Mouse (Mus musculus) CH12.LX (cell line): ENCODE data around the gene Pde4b. TPM values are rescaled to one million over a fixed set of nuclear protein-coding genes. Genes with fewer than 3 reads are reported as not detected.

Source experiments
- DNase-seq: peaks from one replicate; pipeline ENCODE4 v3.0.0-alpha.2; 2013; ENCODE audit errors: extremely low read depth
- H3K27ac ChIP-seq: 2 replicates; pipeline ENCODE4 v1.5.1; 2012; ENCODE audit warnings: low read depth, mild to moderate bottlenecking, control low read depth, moderate library complexity; ENCODE audit not compliant: insufficient read depth
- H3K27me3 ChIP-seq: replicated peaks from 2 replicates; pipeline ENCODE3; 2012; ENCODE audit warnings: inconsistent platforms
- H3K36me3 ChIP-seq, 2 experiments: replicated peaks in 1 of 2; 2 replicates each; pipeline versions ENCODE3 to v1.6.1; 2012; ENCODE audit warnings: inconsistent platforms in 1 of 2, low read length in 1 of 2, mild to moderate bottlenecking in 1 of 2, mixed read lengths in 1 of 2, moderate library complexity in 1 of 2; ENCODE audit not compliant: control insufficient read depth in 1 of 2, insufficient read depth in 1 of 2
- H3K4me1 ChIP-seq, 2 experiments: 2 replicates each; pipeline ENCODE4 v1.6.1; 2012; ENCODE audit warnings: inconsistent platforms in 1 of 2, moderate library complexity in 1 of 2; ENCODE audit not compliant: insufficient read depth in 2 of 2, control insufficient read depth in 1 of 2
- H3K4me2 ChIP-seq: 2 replicates; pipeline ENCODE4 v1.6.1; 2012; ENCODE audit warnings: low read depth, mild to moderate bottlenecking, control low read depth; ENCODE audit not compliant: poor library complexity, insufficient read depth, severe bottlenecking
- H3K4me3 ChIP-seq, 3 experiments: fragments of 150-350 bp in 1 of 3; sonication (generic) in 1 of 3; replicated peaks in 1 of 3; 2 replicates each; pipeline versions ENCODE3 to v1.5.1; 2011 to 2012; ENCODE audit warnings: low read depth in 2 of 3, low read length in 2 of 3, mild to moderate bottlenecking in 2 of 3, moderate library complexity in 2 of 3, control low read depth in 1 of 3, improper control_type of control experiment in 1 of 3, inconsistent platforms in 1 of 3, mixed read lengths in 1 of 3; ENCODE audit not compliant: poor library complexity in 1 of 3
- H3K79me2 ChIP-seq: replicated peaks from 2 replicates; pipeline ENCODE4 v1.6.1; 2012; ENCODE audit warnings: mild to moderate bottlenecking, moderate library complexity; ENCODE audit not compliant: control insufficient read depth, poor library complexity, insufficient read depth, severe bottlenecking; ENCODE audit errors: extremely low read depth
- H3K9ac ChIP-seq: 2 replicates; pipeline ENCODE4 v1.6.1; 2012; ENCODE audit warnings: low read depth, mild to moderate bottlenecking, control low read depth, moderate library complexity; ENCODE audit not compliant: insufficient read depth
- H3K9me3 ChIP-seq: replicated peaks from 2 replicates; pipeline ENCODE3; 2012; ENCODE audit warnings: low read length, inconsistent platforms, mixed read lengths
- BHLHE40 ChIP-seq: IDR thresholded peaks from 2 replicates; pipeline ENCODE4 v1.6.1; 2011; ENCODE audit warnings: mild to moderate bottlenecking, low read depth, low read length, improper control_type of control experiment
- CHD1 ChIP-seq: IDR thresholded peaks from 2 replicates; pipeline ENCODE4 v1.6.1; 2012; ENCODE audit warnings: low read depth, low read length, improper control_type of control experiment, inconsistent platforms
- CHD2 ChIP-seq: IDR thresholded peaks from 2 replicates; pipeline ENCODE4 v1.6.1; 2011; ENCODE audit warnings: low read length, improper control_type of control experiment
- CTCF ChIP-seq, 2 experiments: IDR thresholded peaks in 1 of 2; conservative IDR thresholded peaks in 1 of 2; 2 replicates each; pipeline ENCODE4 v1.5.1; 2011 to 2012; ENCODE audit warnings: low read depth in 2 of 2, low read length in 2 of 2, improper control_type of control experiment in 1 of 2, inconsistent platforms in 1 of 2, mild to moderate bottlenecking in 1 of 2, moderate library complexity in 1 of 2
- ELF1 ChIP-seq: IDR thresholded peaks from 2 replicates; pipeline ENCODE4 v1.6.1; 2014; ENCODE audit warnings: low read depth, mild to moderate bottlenecking, inconsistent platforms, low read length, improper control_type of control experiment
- EP300 ChIP-seq: IDR thresholded peaks from 2 replicates; pipeline ENCODE4 v1.6.1; 2011; ENCODE audit warnings: low read length, improper control_type of control experiment
- GABPA ChIP-seq: IDR thresholded peaks from 2 replicates; pipeline ENCODE4 v1.6.1; 2012; ENCODE audit warnings: low read depth, low read length, improper control_type of control experiment, inconsistent platforms; ENCODE audit not compliant: insufficient replicate concordance
- HCFC1 ChIP-seq: IDR thresholded peaks from 2 replicates; pipeline ENCODE4 v1.6.1; 2012; ENCODE audit warnings: low read depth, mild to moderate bottlenecking, inconsistent platforms, low read length, improper control_type of control experiment
- JUN ChIP-seq: IDR thresholded peaks from 2 replicates; pipeline ENCODE4 v1.6.1; 2011; ENCODE audit warnings: low read depth, mild to moderate bottlenecking, low read length, improper control_type of control experiment, moderate library complexity; ENCODE audit not compliant: insufficient read depth
- MAFK ChIP-seq: IDR thresholded peaks from 2 replicates; pipeline ENCODE4 v1.6.1; 2011; ENCODE audit warnings: low read length, improper control_type of control experiment; ENCODE audit not compliant: insufficient replicate concordance
- MAX ChIP-seq: IDR thresholded peaks from 2 replicates; pipeline ENCODE4 v1.6.1; 2011; ENCODE audit warnings: low read length, improper control_type of control experiment
- MAZ ChIP-seq: IDR thresholded peaks from 2 replicates; pipeline ENCODE4 v1.6.1; 2012; ENCODE audit warnings: low read depth, mild to moderate bottlenecking, inconsistent platforms, low read length, improper control_type of control experiment, moderate library complexity
- MEF2A ChIP-seq: IDR thresholded peaks from 2 replicates; pipeline ENCODE4 v1.6.1; 2014; ENCODE audit warnings: low read depth, mild to moderate bottlenecking, inconsistent platforms, low read length, improper control_type of control experiment, borderline replicate concordance
- MXI1 ChIP-seq: IDR thresholded peaks from 2 replicates; pipeline ENCODE4 v1.6.1; 2011; ENCODE audit warnings: mild to moderate bottlenecking, low read depth, low read length, improper control_type of control experiment
- MYC ChIP-seq: IDR thresholded peaks from 2 replicates; pipeline ENCODE4 v1.6.1; 2011; ENCODE audit warnings: low read depth, mild to moderate bottlenecking, improper control_type of control experiment, low read length
- NELFE ChIP-seq: IDR thresholded peaks from 2 replicates; pipeline ENCODE4 v1.6.1; 2011; ENCODE audit warnings: low read depth, low read length, improper control_type of control experiment
- PAX5 ChIP-seq: IDR thresholded peaks from 2 replicates; pipeline ENCODE4 v1.6.1; 2012; ENCODE audit warnings: low read length, inconsistent platforms, mixed read lengths
- POLR2A ChIP-seq: IDR thresholded peaks from 2 replicates; pipeline ENCODE4 v1.6.1; 2011; ENCODE audit warnings: low read depth, mild to moderate bottlenecking, improper control_type of control experiment, low read length
- POLR2AphosphoS2 ChIP-seq: IDR thresholded peaks from 2 replicates; pipeline ENCODE4 v1.6.1; 2011; ENCODE audit warnings: low read depth, low read length, improper control_type of control experiment
- RAD21 ChIP-seq: IDR thresholded peaks from 2 replicates; pipeline ENCODE4 v1.6.1; 2011; ENCODE audit warnings: low read depth, mild to moderate bottlenecking, low read length, improper control_type of control experiment, moderate library complexity
- SIN3A ChIP-seq: IDR thresholded peaks from 2 replicates; pipeline ENCODE4 v1.6.1; 2012; ENCODE audit warnings: low read length, improper control_type of control experiment, inconsistent platforms
- SMC3 ChIP-seq: IDR thresholded peaks from 2 replicates; pipeline ENCODE4 v1.6.1; 2011; ENCODE audit warnings: low read depth, low read length, improper control_type of control experiment
- TBP ChIP-seq: conservative IDR thresholded peaks from 2 replicates; pipeline ENCODE4 v1.6.1; 2011; ENCODE audit warnings: low read depth, low read length, improper control_type of control experiment
- UBTF ChIP-seq: IDR thresholded peaks from 2 replicates; pipeline ENCODE4 v1.6.1; 2012; ENCODE audit warnings: low read depth, mild to moderate bottlenecking, inconsistent platforms, low read length, improper control_type of control experiment, moderate library complexity
- USF2 ChIP-seq: conservative IDR thresholded peaks from 2 replicates; pipeline ENCODE4 v1.6.1; 2011; ENCODE audit warnings: low read depth, low read length, improper control_type of control experiment
- ZC3H11A ChIP-seq: IDR thresholded peaks from 2 replicates; pipeline ENCODE4 v1.6.1; 2012; ENCODE audit warnings: low read depth, mild to moderate bottlenecking, inconsistent platforms, low read length, improper control_type of control experiment
- ZKSCAN1 ChIP-seq: IDR thresholded peaks from 2 replicates; pipeline ENCODE4 v1.6.1; 2012; ENCODE audit warnings: low read depth, inconsistent platforms, low read length, improper control_type of control experiment, borderline replicate concordance
- dilution Hi-C: fragments of 300-500 bp; cut with MboI; formaldehyde crosslinking; loops from 2 replicates; pipeline ENCODE4 v1.14.3; 2020; ENCODE audit warnings: low sequenced_read_pairs; ENCODE audit not compliant: extremely low pct_unique_long_range_greater_than_20kb, extremely low pct_ligation_motif_present
- in situ Hi-C: fragments of 300-500 bp; cut with MboI; formaldehyde crosslinking; loops from 3 replicates; pipeline ENCODE4 v1.14.3; 2019; ENCODE audit warnings: low sequenced_read_pairs, low pct_ligation_motif_present, low pct_unique_long_range_greater_than_20kb, mixed read lengths
- polyA plus RNA-seq: library from polyadenylated mRNA; unstranded; fragments of >175 nt; gene quantifications from 2 replicates; pipeline ENCODE4 v1.2.1, GENCODE M21; 2012; ENCODE audit warnings: low read depth; ENCODE audit not compliant: insufficient read length
- total RNA-seq, 2 experiments: library from RNA; depleted of rRNA; stranded (reverse); fragments of 300-350 nt in 1 of 2; fragments of >200 nt in 1 of 2; gene quantifications; 2 replicates each; pipeline ENCODE4 v1.2.3; 2012 to 2014

The Pde4b gene
- total and polyA plus RNA-seq, 3 experiments: 9.6 to 24.2 (median 21.8) TPM

- Histone ChIP-seq H3K27me3 (no peaks in the 10 kb centered on the region), H3K36me3 (no peaks in the 10 kb centered on the region), H3K79me2 (no peaks in the 10 kb centered on the region), H3K4me1 (peaks cover 30 to 48% of the 10 kb centered on the region in 2 experiments), H3K4me3 (no peak overlapping the region), H3K27ac (peak overlapping the region; percentile 71; the same call in 1 of the 2 replicates), H3K4me2 (peak overlapping the region; percentile 34), H3K9me3 (no peaks in the 10 kb centered on the region), H3K9ac (peak overlapping the region; percentile 35)
- DNase-seq: no peak
- TF ChIP-seq SIN3A: no peak
- TF ChIP-seq ELF1: no peak
- no peak for TF ChIP-seq ZKSCAN1
- TF ChIP-seq MAX: no peak
- no peak for TF ChIP-seq MEF2A
- no peak for TF ChIP-seq MXI1
- TF ChIP-seq UBTF: no peak
- dilution Hi-C loops: no loop called here
- in situ Hi-C loops: no loop called here
These were observed 420.0 kb downstream of the Pde4b start for GRCm38 (mm10) chr4:102507344-102507743.

- Histone ChIP-seq H3K9me3 (no peaks in the 10 kb centered on the region), H3K79me2 (no peaks in the 10 kb centered on the region), H3K27me3 (no peaks in the 10 kb centered on the region), H3K4me2 (peak overlapping the region; percentile 34; the same call in 1 of the 2 replicates), H3K27ac (no peak overlapping the region), H3K36me3 (no peaks in the 10 kb centered on the region), H3K9ac (no peak overlapping the region), H3K4me3 (no peak overlapping the region), H3K4me1 (peaks cover 31 to 48% of the 10 kb centered on the region in 2 experiments)
- dilution Hi-C loops (no loop called here), in situ Hi-C loops (no loop called here)
- TF ChIP-seq CHD1: no peak
- TF ChIP-seq USF2: no peak
- peak in 1 of 2 experiments; percentile 43; a peak in 2 of 4 replicates for TF ChIP-seq CTCF (conservative IDR thresholded peaks at IDR 0.05 in 1 of 2, IDR thresholded peaks at IDR 0.05 in 1 of 2; ENCODE audit: low read depth in 2 of 2, low read length in 2 of 2)
- TF ChIP-seq TBP: no peak
- peak; percentile 84 for TF ChIP-seq MYC
- TF ChIP-seq MAZ: no peak
- no peak for TF ChIP-seq JUN
- TF ChIP-seq GABPA: no peak
- TF ChIP-seq HCFC1: no peak
- TF ChIP-seq BHLHE40: no peak
- TF ChIP-seq ZKSCAN1: no peak
- TF ChIP-seq NELFE: no peak
- no peak for TF ChIP-seq PAX5
- peak; percentile 13 for TF ChIP-seq RAD21
- TF ChIP-seq ZC3H11A: no peak
- TF ChIP-seq MAFK: no peak
- no peak for TF ChIP-seq CHD2
- no peak for TF ChIP-seq UBTF
- no peak for TF ChIP-seq POLR2AphosphoS2
- TF ChIP-seq EP300: no peak
- TF ChIP-seq SMC3: peak; percentile 27; the same call in 1 of the 2 replicates
- no peak for TF ChIP-seq POLR2A
- DNase-seq: no peak
These were observed 420.4 kb downstream of the Pde4b start for GRCm38 (mm10) chr4:102507753-102508152.
